In genomic region chr2:28523643-28524117, GRCm38 (mm10) we compare ENCODE assay signal across 9 mouse cellular contexts. TPM values are rescaled to one million over a fixed set of nuclear protein-coding genes. Genes with fewer than 3 reads are reported as not detected.
DNase-seq lines count a peak whose midpoint lies in the region; ATAC-seq and TF ChIP-seq lines count a peak whose summit lies in the region.
"Had no signal": no experiment of that assay in that cellular context is flagged by ENCODE, and none has a peak within 500 bp of the region (broad histone marks: within the 10 kb centered on the region; RNA-seq: fewer than 3 reads in every experiment).

No protein-coding gene starts in this region.

- H3K27me3 ChIP-seq in hindbrain, postnatal 0 days (ENCODE audit: insufficient read depth, low read length), result no peaks in the 10 kb centered on the region

- intact Hi-C loops in left cerebral cortex, adult 2 months (cut with DNase I), result loop anchor here (1.0 kb wide), 1 partner anchor 10 kb away; no protein-coding TSS in a partner anchor

- no peak overlapping the region; the same call in 1 of the 2 replicates for H3K9ac ChIP-seq in hindbrain, postnatal 0 days (replicated peaks; ENCODE audit: low read length)

- DNase-seq in T-cell, adult 2 months (ENCODE audit: low spot score), result peak; percentile 28
- peak; percentile 66 to 92 for DNase-seq in cerebellum, postnatal 4 days (ENCODE audit: low spot score in 2 of 2)
- DNase-seq in gastrocnemius, postnatal 10 days, result peak; percentile 87
- peak; percentile 92 for DNase-seq in hindbrain, postnatal 0 days (ENCODE audit: low spot score)
- DNase-seq in left cerebral cortex, adult 2 months (ENCODE audit: extremely low spot score in 1 of 2, low spot score in 2 of 2), result peak; percentile 86
- peak; percentile 86 for DNase-seq in right cerebral cortex, postnatal 25 days
- no peak for DNase-seq in B cell, adult 2 months

- 5% methylated on average over 5 of the region's 5 CpGs for WGBS in hindbrain, postnatal 0 days
- 38% methylated on average over 5 of the region's 5 CpGs for WGBS in macrophage (ENCODE audit: missing documents)

- peak; percentile 85 for ATAC-seq in hindbrain, postnatal 0 days

- no peaks in the 10 kb centered on the region for H3K9me3 ChIP-seq in hindbrain, postnatal 0 days (ENCODE audit: low read length)

- no peak overlapping the region for H3K4me3 ChIP-seq in hindbrain, postnatal 0 days (ENCODE audit: low read length)
- no peak overlapping the region for H3K4me3 ChIP-seq in left cerebral cortex, adult 2 months
- H3K4me3 ChIP-seq in macrophage (ENCODE audit: inconsistent target), result no peak overlapping the region

- peak overlapping the region; percentile 70 for H3K27ac ChIP-seq in hindbrain, postnatal 0 days
- peak overlapping the region; percentile 87 for H3K27ac ChIP-seq in left cerebral cortex, adult 2 months
- peak overlapping the region; percentile 90 for H3K27ac ChIP-seq in macrophage

- 0 out of 2 replicates have a peak, but pooled peaks have one; percentile 3 for TF ChIP-seq CTCF in hindbrain, postnatal 0 days (IDR thresholded peaks at IDR 0.05; ENCODE audit: low read depth)
- TF ChIP-seq CTCF in left cerebral cortex, adult 2 months (IDR thresholded peaks at IDR 0.05), result no peak

- H3K4me2 ChIP-seq in hindbrain, postnatal 0 days (ENCODE audit: low read depth, low read length), result no peak overlapping the region

- H3K4me1 ChIP-seq in hindbrain, postnatal 0 days (ENCODE audit: insufficient read depth, low read length), result peaks cover 46% of the 10 kb centered on the region

- H3K79me2 ChIP-seq in macrophage (ENCODE audit: inconsistent target), result no peaks in the 10 kb centered on the region

- no peaks in the 10 kb centered on the region for H3K36me3 ChIP-seq in hindbrain, postnatal 0 days (ENCODE audit: insufficient read depth, low read length)
- H3K36me3 ChIP-seq in macrophage (ENCODE audit: inconsistent target), result no peaks in the 10 kb centered on the region

RNA-seq across cellular contexts. Expression of gene Ralgds, which starts 10.8 kb away (rescaled TPM):
- 10 to 100 TPM; 33.1 to 43.9 TPM for total RNA-seq in gastrocnemius, postnatal 10 days (2021)
- total RNA-seq in hindbrain, postnatal 0 days (2014; rRNA removed), result 263 and 266 TPM in 2 replicates
- polyA plus RNA-seq in hindbrain, postnatal 0 days (2015; fragmentation: Nextera tagmentation; extraction: Ambion mirVana), result 74.6 and 76.8 TPM in 2 replicates
- 10 to 100 TPM; 81.1 to 92.6 TPM for total RNA-seq in left cerebral cortex, adult 2 months (2021)
- total RNA-seq in macrophage (2018; cell fraction: chromatin; rRNA removed), result 100 to 1,000 TPM in 22 of 26 experiments, 10 to 100 TPM in 4; 69.8 to 589 (median 271) TPM
- 100 to 1,000 TPM in 7 of 26 experiments, 10 to 100 TPM in 19; 32.4 to 202 (median 56.7) TPM for total RNA-seq in macrophage (2018; cell fraction: cytosol; rRNA removed)
- total RNA-seq in macrophage (2018; cell fraction: nucleus; rRNA removed), result 100 to 1,000 TPM in 18 of 26 experiments, 10 to 100 TPM in 8; 44.8 to 496 (median 216) TPM
- polyA plus RNA-seq in macrophage (2018), result 13.9 to 47.0 TPM (median 37.1 TPM) in 3 replicates

RNA-seq across cellular contexts. Expression of gene Gm10134, which starts 17.8 kb away (rescaled TPM):
- 1 to 10 TPM in 1 of 2 experiments, not detected in 1; 2.0 TPM for total RNA-seq in gastrocnemius, postnatal 10 days (2021)
- total RNA-seq in hindbrain, postnatal 0 days (2014; rRNA removed), result not detected in 2 replicates
- 4.0 and 4.8 TPM in 2 replicates for polyA plus RNA-seq in hindbrain, postnatal 0 days (2015; fragmentation: Nextera tagmentation; extraction: Ambion mirVana)
- 1 to 10 TPM in 1 of 2 experiments, not detected in 1; 1.9 TPM for total RNA-seq in left cerebral cortex, adult 2 months (2021)
- total RNA-seq in macrophage (2018; cell fraction: chromatin; rRNA removed), result 10 to 100 TPM in 15 of 26 experiments, 1 to 10 TPM in 5, not detected in 6; 3.8 to 89.4 (median 24.4) TPM
- total RNA-seq in macrophage (2018; cell fraction: cytosol; rRNA removed), result 10 to 100 TPM in 16 of 26 experiments, 1 to 10 TPM in 10; 4.9 to 36.0 (median 13.7) TPM
- total RNA-seq in macrophage (2018; cell fraction: nucleus; rRNA removed), result 10 to 100 TPM in 23 of 26 experiments, 1 to 10 TPM in 3; 6.2 to 77.9 (median 17.8) TPM
- polyA plus RNA-seq in macrophage (2018), result 4.6 to 7.7 TPM (median 6.7 TPM) in 3 replicates
- polyA plus RNA-seq: limb, embryonic 11.5 days had no signal

RNA-seq across cellular contexts. Expression of gene Gbgt1, which starts 27.0 kb away (rescaled TPM):
- 1 to 10 TPM; 1.9 to 3.5 TPM for total RNA-seq in gastrocnemius, postnatal 10 days (2021)
- total RNA-seq in hindbrain, postnatal 0 days (2014; rRNA removed), result 3.7 and 8.2 TPM in 2 replicates
- polyA plus RNA-seq in hindbrain, postnatal 0 days (2015; fragmentation: Nextera tagmentation; extraction: Ambion mirVana), result 1.5 and 1.7 TPM in 2 replicates
- total RNA-seq in left cerebral cortex, adult 2 months (2021), result 1 to 10 TPM; 1.8 to 2.9 TPM
- 10 to 100 TPM in 19 of 26 experiments, 1 to 10 TPM in 7; 1.7 to 70.8 (median 12.5) TPM for total RNA-seq in macrophage (2018; cell fraction: chromatin; rRNA removed)
- total RNA-seq in macrophage (2018; cell fraction: cytosol; rRNA removed), result 10 to 100 TPM in 25 of 26 experiments, 1 to 10 TPM in 1; 10.0 to 56.7 (median 21.5) TPM
- total RNA-seq in macrophage (2018; cell fraction: nucleus; rRNA removed), result 10 to 100 TPM in 25 of 26 experiments, 1 to 10 TPM in 1; 9.4 to 81.2 (median 27.4) TPM
- polyA plus RNA-seq in macrophage (2018), result 5.3 to 10.9 TPM (median 10.7 TPM) in 3 replicates
- polyA plus RNA-seq: limb, embryonic 11.5 days had no signal

RNA-seq across cellular contexts. Expression of gene Cel, which starts 39.5 kb away (rescaled TPM):
- total RNA-seq in gastrocnemius, postnatal 10 days (2021), result not detected
- not detected in 2 replicates for total RNA-seq in hindbrain, postnatal 0 days (2014; rRNA removed)
- not detected in 2 replicates for polyA plus RNA-seq in hindbrain, postnatal 0 days (2015; fragmentation: Nextera tagmentation; extraction: Ambion mirVana)
- not detected for total RNA-seq in left cerebral cortex, adult 2 months (2021)
- total RNA-seq in macrophage (2018; cell fraction: chromatin; rRNA removed), result not detected
- total RNA-seq in macrophage (2018; cell fraction: cytosol; rRNA removed), result not detected
- total RNA-seq in macrophage (2018; cell fraction: nucleus; rRNA removed), result under 1 TPM in 1 of 26 experiments, not detected in 25; 0.30 TPM
- not detected in 3 replicates for polyA plus RNA-seq in macrophage (2018)
- polyA plus RNA-seq: limb, embryonic 11.5 days had no signal

RNA-seq across cellular contexts. Expression of gene Mrps2, which starts 55.8 kb away (rescaled TPM):
- total RNA-seq in gastrocnemius, postnatal 10 days (2021), result 10 to 100 TPM; 28.3 to 31.5 TPM
- 31.5 and 33.0 TPM in 2 replicates for total RNA-seq in hindbrain, postnatal 0 days (2014; rRNA removed)
- polyA plus RNA-seq in hindbrain, postnatal 0 days (2015; fragmentation: Nextera tagmentation; extraction: Ambion mirVana), result 39.2 and 42.6 TPM in 2 replicates
- total RNA-seq in left cerebral cortex, adult 2 months (2021), result 10 to 100 TPM; 36.1 to 36.8 TPM
- 10 to 100 TPM in 19 of 26 experiments, 1 to 10 TPM in 7; 4.5 to 21.6 (median 12.6) TPM for total RNA-seq in macrophage (2018; cell fraction: chromatin; rRNA removed)
- 10 to 100 TPM; 13.7 to 33.1 (median 24.7) TPM for total RNA-seq in macrophage (2018; cell fraction: cytosol; rRNA removed)
- 10 to 100 TPM in 21 of 26 experiments, 1 to 10 TPM in 5; 7.4 to 37.0 (median 15.8) TPM for total RNA-seq in macrophage (2018; cell fraction: nucleus; rRNA removed)
- polyA plus RNA-seq in macrophage (2018), result 21.3 to 32.9 TPM (median 31.3 TPM) in 3 replicates

Comparison
In these comparisons a context has a peak if more than half of its experiments do, and no peak if none do; other contexts are left out.
1. DNase-seq: peak in T-cell, adult 2 months (single experiment), cerebellum, postnatal 4 days (2 of 2), gastrocnemius, postnatal 10 days (single experiment), hindbrain, postnatal 0 days (single experiment), left cerebral cortex, adult 2 months (2 of 2) and right cerebral cortex, postnatal 25 days (single experiment); none in B cell, adult 2 months (0 of 2).
2. Peak in every context shown above with its lines, with median percentiles within 50 percentile points of each other: H3K27ac ChIP-seq.